Mouse (Mus musculus) heart, adult 2 months (tissue): ENCODE measurements around the gene Kcnd2.

Experiments
- CTCF ChIP-seq: fragments of 200-600 bp; IDR thresholded peaks from 2 replicates; pipeline ENCODE4 v1.8.1; 2022; ENCODE audit warnings: antibody characterized with exemption, mild to moderate bottlenecking, moderate library complexity
- EP300 ChIP-seq: fragments of 200-500 bp; IDR thresholded peaks from 2 replicates; pipeline ENCODE4 v1.6.1; 2011; ENCODE audit warnings: low read depth, low read length, control low read depth; ENCODE audit not compliant: insufficient read depth

DNA sequence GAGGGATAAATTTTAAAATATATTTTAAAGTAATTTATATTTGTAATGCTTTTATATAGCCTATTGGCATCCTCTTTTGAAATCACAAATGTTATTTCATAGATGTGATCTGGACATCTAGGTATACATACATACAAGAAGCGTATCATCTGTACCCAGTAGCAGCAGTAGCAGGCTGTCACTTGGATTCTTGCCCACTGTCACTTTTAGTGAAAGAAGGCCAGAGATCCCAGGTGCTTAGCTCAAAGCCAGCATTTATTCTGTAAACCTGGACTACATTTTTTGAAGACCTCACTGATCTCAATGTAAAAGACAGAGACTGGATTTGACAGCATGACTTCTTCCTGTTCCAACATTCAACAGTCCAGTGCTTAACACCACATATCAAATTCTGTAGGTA is 471.1 kb downstream of the Kcnd2 start:
- TF ChIP-seq EP300, result no peak
- no peak for TF ChIP-seq CTCF
